Mouse (Mus musculus) heart, postnatal 0 days (tissue): ENCODE results near the gene Ntn1. TPM values are rescaled to one million over a fixed set of nuclear protein-coding genes. Genes with fewer than 3 reads are reported as not detected.

Experiments used
- ATAC-seq: fragments of 200-750 bp; cut with Nextera tagmentation; 2 replicates; pipeline ENCODE4 v1.8.0; 2017; ENCODE audit warnings: low read depth, moderate number of reproducible peaks, moderate library complexity; ENCODE audit not compliant: insufficient read depth
- DNase-seq: peaks from one replicate; pipeline ENCODE4 v3.0.0-alpha.2; 2016; ENCODE audit warnings: low spot score
- H3K27ac ChIP-seq: fragments of 300-500 bp; sonication (generic); 2 replicates; pipeline ENCODE4 v1.5.1; 2014; ENCODE audit warnings: low read depth, mild to moderate bottlenecking
- H3K27me3 ChIP-seq: fragments of 300-500 bp; sonication (generic); 2 replicates; pipeline ENCODE4 v1.6.1; 2014; ENCODE audit warnings: low read length, mixed read lengths; ENCODE audit not compliant: control insufficient read depth, insufficient read depth
- H3K36me3 ChIP-seq: fragments of 300-500 bp; sonication (generic); replicated peaks from 2 replicates; pipeline ENCODE4 v1.6.1; 2014; ENCODE audit warnings: low read length, mixed read lengths; ENCODE audit not compliant: control insufficient read depth, insufficient read depth
- H3K4me1 ChIP-seq: fragments of 300-500 bp; sonication (generic); 2 replicates; pipeline ENCODE4 v1.6.1; 2014; ENCODE audit warnings: antibody characterized with exemption; ENCODE audit not compliant: control insufficient read depth, insufficient read depth
- H3K4me2 ChIP-seq: fragments of 300-500 bp; sonication (generic); 2 replicates; pipeline ENCODE4 v1.6.1; 2014; ENCODE audit warnings: low read depth, mild to moderate bottlenecking, low read length, moderate library complexity
- H3K4me3 ChIP-seq: fragments of 300-500 bp; sonication (generic); 2 replicates; pipeline ENCODE4 v1.5.1; 2014; ENCODE audit warnings: low read depth, low read length
- H3K9ac ChIP-seq: fragments of 300-500 bp; sonication (generic); replicated peaks from 2 replicates; pipeline ENCODE4 v1.6.1; 2014; ENCODE audit warnings: low read depth, low read length, mixed read lengths
- H3K9me3 ChIP-seq: fragments of 300-500 bp; sonication (generic); replicated peaks from 2 replicates; pipeline ENCODE4 v1.6.1; 2016; ENCODE audit warnings: low read length; ENCODE audit not compliant: control insufficient read depth
- CTCF ChIP-seq: IDR thresholded peaks from 2 replicates; pipeline ENCODE4 v1.5.1; 2016; ENCODE audit warnings: antibody characterized with exemption, control low read depth, low read depth
- EP300 ChIP-seq: IDR thresholded peaks from 2 replicates; pipeline ENCODE4 v1.6.1; 2016; ENCODE audit warnings: antibody characterized with exemption, low read depth
- WGBS: fragments of 180-500 bp; shearing (Covaris S2); extraction: QIAGEN DNeasy Blood & Tissue Kit; methylation state at CpG from one replicate; pipeline ENCODE4 v1.1.7; 2014; 5-methylcytosine and 5-hydroxymethylcytosine counted together
- polyA plus RNA-seq: library from polyadenylated mRNA; unstranded; fragments of >200 nt; fragmentation: Nextera tagmentation; extraction: Ambion mirVana; gene quantifications from 2 replicates; pipeline ENCODE4 v1.2.1, GENCODE M21; 2015
- total RNA-seq: library from RNA; depleted of rRNA; stranded (reverse); fragments of >200 nt; gene quantifications from 2 replicates; pipeline ENCODE4 v1.2.3, GENCODE M21; 2014; ENCODE audit warnings: low replicate concordance

Gene Ntn1
- total and polyA plus RNA-seq, 2 experiments from 2014 or later, result 24.8 to 117 TPM

- no peaks in the 10 kb centered on the region for H3K27me3 ChIP-seq
- WGBS, result 64% methylated on average over 8 of the region's 8 CpGs
- DNase-seq (no peak), ATAC-seq (no peak)
- no peak overlapping the region for H3K4me2 ChIP-seq
- no peaks in the 10 kb centered on the region for H3K4me1 ChIP-seq
- no peaks in the 10 kb centered on the region for H3K9me3 ChIP-seq
- no peak for TF ChIP-seq EP300
- no peak overlapping the region for H3K4me3 ChIP-seq
- no peaks in the 10 kb centered on the region for H3K36me3 ChIP-seq
- no peak overlapping the region for H3K27ac ChIP-seq
- no peak overlapping the region for H3K9ac ChIP-seq
Observed at GRCm38 (mm10) chr11:68425492-68426315, 25.1 kb upstream of the Ntn1 start.

GRCm38 (mm10) chr11:68417831-68418230, 17.2 kb upstream of the Ntn1 start:
- Histone ChIP-seq H3K36me3 (no peaks in the 10 kb centered on the region), H3K4me1 (no peaks in the 10 kb centered on the region), H3K27me3 (no peaks in the 10 kb centered on the region), H3K4me2 (no peak overlapping the region), H3K4me3 (no peak overlapping the region), H3K27ac (no peak overlapping the region), H3K9ac (no peak overlapping the region), H3K9me3 (peaks cover 12% of the 10 kb centered on the region; the same call in 1 of the 2 replicates)
- DNase-seq (no peak), ATAC-seq (no peak)
- TF ChIP-seq CTCF (peak; percentile 65), EP300 (no peak)
- 43% methylated on average over 9 of the region's 9 CpGs for WGBS

GRCm38 (mm10) chr11:68417001-68417400, 16.4 kb upstream of the Ntn1 start:
- Histone ChIP-seq H3K9me3 (peaks cover 12% of the 10 kb centered on the region; the same call in 1 of the 2 replicates), H3K9ac (no peak overlapping the region), H3K4me2 (no peak overlapping the region), H3K4me3 (no peak overlapping the region), H3K27ac (no peak overlapping the region), H3K36me3 (no peaks in the 10 kb centered on the region), H3K27me3 (no peaks in the 10 kb centered on the region), H3K4me1 (no peaks in the 10 kb centered on the region)
- DNase-seq, result no peak
- no peak for ATAC-seq
- 42% methylated on average over 3 of the region's 3 CpGs for WGBS
- TF ChIP-seq EP300 (no peak), CTCF (no peak)

- WGBS, result 46% methylated on average over 2 of the region's 2 CpGs
- peak; percentile 71; the same call in 1 of the 2 replicates for ATAC-seq
- Histone ChIP-seq H3K27ac (no peak overlapping the region), H3K4me3 (no peak overlapping the region), H3K4me2 (no peak overlapping the region), H3K9ac (no peak overlapping the region), H3K36me3 (no peaks in the 10 kb centered on the region), H3K27me3 (no peaks in the 10 kb centered on the region), H3K4me1 (no peaks in the 10 kb centered on the region), H3K9me3 (no peaks in the 10 kb centered on the region)
- peak; percentile 90 for TF ChIP-seq CTCF
- no peak for TF ChIP-seq EP300
- DNase-seq, result peak; percentile 87
Observed at GRCm38 (mm10) chr11:68408127-68408526, 7.5 kb upstream of the Ntn1 start.

- ATAC-seq, result no peak; the same call in 1 of the 2 replicates
- H3K4me3 ChIP-seq, result no peak overlapping the region
- no peaks in the 10 kb centered on the region for H3K27me3 ChIP-seq
- H3K27ac ChIP-seq, result no peak overlapping the region
- H3K4me2 ChIP-seq, result no peak overlapping the region
- DNase-seq, result no peak
- H3K36me3 ChIP-seq, result no peaks in the 10 kb centered on the region
- H3K9me3 ChIP-seq, result no peaks in the 10 kb centered on the region
- TF ChIP-seq CTCF (no peak), EP300 (no peak)
- no peak overlapping the region for H3K9ac ChIP-seq
- no peaks in the 10 kb centered on the region for H3K4me1 ChIP-seq
- 48% methylated on average over 11 of the region's 11 CpGs for WGBS
Observed at GRCm38 (mm10) chr11:68407266-68407926, 6.8 kb upstream of the Ntn1 start.
